Mouse (Mus musculus): ENCODE measurements around the gene Ap1m2.

DNA sequence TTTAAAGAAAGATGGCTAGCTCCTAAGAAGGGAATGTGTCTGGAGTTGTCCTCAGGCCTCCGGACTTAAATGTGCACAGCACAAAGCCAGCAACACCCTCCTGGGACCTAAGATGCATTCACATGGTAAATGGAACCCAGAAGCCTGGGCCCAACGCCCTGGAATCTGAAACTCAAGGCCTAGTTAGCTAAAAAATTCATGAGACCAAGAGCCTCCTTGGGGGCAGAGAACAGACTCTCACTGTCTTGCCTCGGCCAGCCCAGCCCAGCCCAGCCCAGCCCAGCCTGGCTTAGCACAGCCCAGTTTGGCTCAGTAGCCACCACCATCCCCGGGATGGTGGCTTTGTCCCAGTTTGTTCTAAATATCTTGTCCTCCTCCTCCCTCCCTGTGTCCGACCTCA, 3.3 kb upstream of the Ap1m2 start:
- no peak for TF ChIP-seq POLR2A (IDR thresholded peaks at IDR 0.05; ENCODE audit: extremely low read depth, insufficient read depth, low read length)
- TF ChIP-seq CTCF (IDR thresholded peaks at IDR 0.05; ENCODE audit: extremely low read depth, insufficient read depth, low read length) = no peak
